Mouse (Mus musculus) heart, embryonic 13.5 days (tissue): ENCODE measurements around the gene Tns1. TPM values are rescaled to one million over a fixed set of nuclear protein-coding genes. Genes with fewer than 3 reads are reported as not detected.
A peak's percentile ranks its signal among the peaks of the same experiment; 100 is the strongest.

Source experiments
- ATAC-seq: fragments of 200-750 bp; cut with Nextera tagmentation; 2 replicates; pipeline ENCODE4 v1.8.0; 2017; ENCODE audit warnings: moderate TSS enrichment; ENCODE audit not compliant: insufficient number of reproducible peaks, low FRiP score, low TSS enrichment; ENCODE audit errors: extremely low read depth
- H3K27ac ChIP-seq: fragments of 300-500 bp; sonication (generic); replicated peaks from 2 replicates; pipeline ENCODE4 v1.5.1; 2015; ENCODE audit warnings: moderate library complexity, mild to moderate bottlenecking, inconsistent platforms
- H3K27me3 ChIP-seq: fragments of 300-500 bp; sonication (generic); replicated peaks from 2 replicates; pipeline ENCODE4 v1.6.1; 2015; ENCODE audit warnings: mild to moderate bottlenecking, inconsistent platforms
- H3K36me3 ChIP-seq: fragments of 300-500 bp; sonication (generic); 2 replicates; pipeline ENCODE4 v1.6.1; 2015; ENCODE audit warnings: mild to moderate bottlenecking, inconsistent platforms
- H3K4me1 ChIP-seq: fragments of 300-500 bp; sonication (generic); 2 replicates; pipeline ENCODE4 v1.6.1; 2015; ENCODE audit warnings: inconsistent platforms
- H3K4me2 ChIP-seq: fragments of 300-500 bp; sonication (generic); 2 replicates; pipeline ENCODE4 v1.6.1; 2015; ENCODE audit warnings: inconsistent platforms, mild to moderate bottlenecking, moderate library complexity
- H3K4me3 ChIP-seq: fragments of 300-500 bp; sonication (generic); 2 replicates; pipeline ENCODE4 v1.5.1; 2015; ENCODE audit warnings: moderate library complexity, mild to moderate bottlenecking, inconsistent platforms
- H3K9ac ChIP-seq: fragments of 300-500 bp; sonication (generic); 2 replicates; pipeline ENCODE4 v1.6.1; 2015; ENCODE audit warnings: inconsistent platforms, mild to moderate bottlenecking, moderate library complexity
- H3K9me3 ChIP-seq: fragments of 300-500 bp; sonication (generic); 2 replicates; pipeline ENCODE4 v1.6.1; 2016; ENCODE audit warnings: inconsistent platforms
- WGBS: fragments of 180-500 bp; shearing (Covaris S2); methylation state at CpG from one replicate; pipeline ENCODE4 v1.1.7; 2015; ENCODE audit warnings: mixed read lengths; 5-methylcytosine and 5-hydroxymethylcytosine counted together
- polyA plus RNA-seq: library from polyadenylated mRNA; unstranded; fragments of >200 nt; fragmentation: Nextera tagmentation; extraction: Ambion mirVana; gene quantifications from 2 replicates; pipeline ENCODE4 v1.2.1, GENCODE M21; 2015

Gene Tns1
- polyA plus RNA-seq, 1 experiment from 2014 or later = 105 TPM

DNA sequence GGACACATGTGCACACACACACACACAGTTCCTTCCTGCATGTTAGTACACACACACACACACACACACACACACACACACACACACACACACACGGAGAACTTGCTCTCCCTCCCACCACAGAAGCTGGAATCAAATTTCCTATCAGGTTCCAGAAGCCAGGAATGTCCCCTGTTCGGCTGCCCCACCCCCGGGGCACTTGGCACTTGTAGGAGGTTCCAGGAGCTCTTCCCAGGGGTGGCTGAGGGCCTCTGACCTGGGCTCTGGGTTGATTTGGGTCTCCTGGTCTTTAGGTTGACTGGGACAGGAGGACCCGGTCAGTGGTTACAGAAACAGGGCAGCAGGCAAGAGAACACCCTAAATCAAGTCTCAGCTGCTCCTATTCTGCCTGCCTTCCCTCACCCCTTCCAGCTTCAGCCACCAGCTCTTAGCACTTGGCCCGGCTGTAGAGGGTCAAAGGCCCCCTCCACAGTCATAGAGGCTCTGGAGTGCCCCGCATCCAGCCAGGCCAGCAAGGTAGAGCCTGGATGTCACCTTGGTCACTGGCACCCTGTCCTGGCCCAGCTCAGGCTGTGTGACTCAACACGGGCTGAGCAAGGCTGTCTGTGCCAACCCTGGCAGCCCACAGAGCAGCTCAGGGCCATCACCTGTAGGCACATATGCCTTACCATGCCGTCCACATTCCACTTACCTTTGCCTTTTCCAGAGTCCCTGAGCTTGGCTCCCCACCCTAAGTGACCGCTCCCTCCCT lies 55.0 kb downstream of the Tns1 start:
- 37% methylated on average over 9 of the region's 9 CpGs for WGBS
- ATAC-seq = peak; percentile 11; the same call in 1 of the 2 replicates
- peak overlapping the region; percentile 94 for H3K9ac ChIP-seq
- peak overlapping the region; percentile 71 for H3K4me3 ChIP-seq
- H3K36me3 ChIP-seq = peaks cover 8% of the 10 kb centered on the region
- peak overlapping the region; percentile 95 for H3K4me2 ChIP-seq
- H3K9me3 ChIP-seq = no peaks in the 10 kb centered on the region
- no peaks in the 10 kb centered on the region for H3K27me3 ChIP-seq
- H3K4me1 ChIP-seq = peaks cover 59% of the 10 kb centered on the region
- peak overlapping the region; percentile 88 for H3K27ac ChIP-seq

DNA sequence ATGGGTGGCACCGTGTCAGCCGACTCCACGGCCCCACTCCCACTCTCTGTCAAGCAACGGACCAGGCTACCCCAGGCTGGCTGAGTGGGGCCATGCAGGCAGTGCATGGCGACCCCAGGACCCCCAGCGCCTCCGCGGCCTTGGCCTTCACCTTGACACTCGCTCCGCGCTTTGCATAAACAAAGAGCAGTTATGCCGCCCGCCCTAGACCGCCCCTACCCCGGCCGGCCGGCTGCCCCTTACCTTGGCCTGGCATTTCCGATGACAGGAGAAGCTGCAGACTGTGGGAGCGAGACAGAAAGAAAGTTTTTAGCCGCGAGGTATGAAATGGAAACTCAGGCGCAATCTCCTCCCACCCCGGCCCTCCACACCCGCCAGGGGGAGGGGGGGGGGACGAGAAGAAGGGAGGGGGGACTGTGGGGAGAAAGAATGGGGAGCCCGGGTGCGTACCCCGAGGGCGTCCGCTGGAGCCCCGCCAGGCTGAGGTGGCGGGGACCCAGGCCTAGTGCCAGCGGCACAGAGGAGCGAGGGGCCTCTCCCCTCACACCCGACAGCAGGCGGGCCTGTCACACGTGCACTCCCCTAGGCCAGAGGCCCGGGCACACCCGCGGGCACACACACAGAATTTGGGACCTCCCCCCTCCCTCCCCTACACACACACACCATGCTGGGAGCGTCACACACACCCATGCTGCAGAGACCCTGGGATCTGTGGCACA lies 55.7 kb downstream of the Tns1 start:
- 1% methylated on average over 35 of the region's 41 CpGs for WGBS
- Histone ChIP-seq H3K27me3 (no peaks in the 10 kb centered on the region), H3K4me3 (peak overlapping the region; percentile 71), H3K36me3 (peaks cover 15% of the 10 kb centered on the region), H3K9me3 (no peaks in the 10 kb centered on the region), H3K4me1 (peaks cover 59% of the 10 kb centered on the region), H3K4me2 (peak overlapping the region; percentile 95), H3K27ac (peak overlapping the region; percentile 88), H3K9ac (peak overlapping the region; percentile 94)
- peak; percentile 44; the same call in 1 of the 2 replicates for ATAC-seq

DNA sequence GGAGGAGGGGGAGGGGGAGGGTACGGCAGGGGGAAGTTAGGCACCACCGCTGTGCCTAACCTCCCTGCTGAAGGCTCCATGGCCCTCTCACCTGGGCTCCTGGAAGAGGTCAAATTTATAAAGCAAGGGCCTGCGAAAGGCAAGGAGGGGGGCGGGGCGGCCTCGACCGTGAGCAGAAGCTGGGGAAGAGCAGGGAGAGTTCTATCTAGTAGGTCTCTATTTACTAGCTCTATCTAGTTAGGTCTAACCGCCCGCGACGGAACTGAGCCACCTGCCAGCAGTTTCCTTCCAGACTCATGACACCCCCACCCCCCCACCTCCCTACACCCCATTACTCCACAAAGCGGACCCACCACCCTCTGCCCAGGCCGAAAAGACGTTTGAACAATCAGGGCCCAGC lies 56.4 kb downstream of the Tns1 start:
- H3K9ac ChIP-seq = peak overlapping the region; percentile 94
- no peak for ATAC-seq
- H3K4me2 ChIP-seq = peak overlapping the region; percentile 95
- H3K27ac ChIP-seq = peak overlapping the region; percentile 88
- no peaks in the 10 kb centered on the region for H3K27me3 ChIP-seq
- 13% methylated on average over 14 of the region's 14 CpGs for WGBS
- no peaks in the 10 kb centered on the region for H3K9me3 ChIP-seq
- H3K4me3 ChIP-seq = peak overlapping the region; percentile 71
- H3K4me1 ChIP-seq = peaks cover 65% of the 10 kb centered on the region
- peaks cover 22% of the 10 kb centered on the region for H3K36me3 ChIP-seq

DNA sequence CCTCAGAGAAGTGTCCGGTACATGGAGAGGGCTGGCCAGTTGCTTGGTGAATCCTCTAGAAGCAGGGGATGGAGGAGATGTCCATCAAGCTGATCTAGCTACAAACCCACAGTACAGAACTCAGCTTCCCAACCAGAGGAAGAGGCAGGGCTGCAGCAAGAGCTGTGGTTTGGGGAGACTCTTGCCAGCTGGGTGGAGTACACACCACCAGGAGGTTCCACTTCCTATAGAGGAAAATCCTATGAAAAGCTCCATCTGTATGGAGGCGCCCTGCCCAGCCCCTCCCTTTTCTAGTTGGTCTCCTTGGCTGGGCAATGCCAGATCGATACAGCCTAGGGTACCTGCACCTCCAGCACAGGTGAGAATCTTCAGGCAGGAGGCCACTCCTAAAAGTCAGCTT lies 57.7 kb downstream of the Tns1 start:
- no peak overlapping the region for H3K4me3 ChIP-seq
- no peak for ATAC-seq
- peak overlapping the region; percentile 95; the same call in 1 of the 2 replicates for H3K4me2 ChIP-seq
- peaks cover 23% of the 10 kb centered on the region for H3K36me3 ChIP-seq
- H3K27me3 ChIP-seq = no peaks in the 10 kb centered on the region
- H3K4me1 ChIP-seq = peaks cover 70% of the 10 kb centered on the region
- no peaks in the 10 kb centered on the region for H3K9me3 ChIP-seq
- H3K9ac ChIP-seq = peak overlapping the region; percentile 94; the same call in 1 of the 2 replicates
- H3K27ac ChIP-seq = no peak overlapping the region
- WGBS = 75% methylated on average over 3 of the region's 3 CpGs

DNA sequence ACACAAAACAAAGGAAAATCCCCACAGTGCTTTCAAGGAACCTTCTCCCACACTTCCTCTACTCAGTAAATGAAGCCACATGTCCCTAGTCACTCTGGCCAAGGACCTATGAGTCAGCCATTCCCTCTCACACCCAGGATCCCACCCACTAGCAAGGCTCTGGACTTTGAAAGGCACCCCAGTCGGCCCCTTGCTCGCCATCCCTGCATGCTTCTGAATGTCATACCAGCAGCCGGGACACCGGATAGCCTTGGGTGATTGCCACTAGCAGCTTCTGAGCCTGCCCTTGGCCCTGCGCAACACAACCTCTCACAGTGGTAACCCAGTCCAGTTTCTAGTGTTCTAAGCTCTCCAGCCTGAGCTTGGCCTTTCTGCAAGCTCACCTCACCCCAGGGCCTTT lies 58.2 kb downstream of the Tns1 start:
- Histone ChIP-seq H3K36me3 (peaks cover 23% of the 10 kb centered on the region), H3K4me1 (peaks cover 67% of the 10 kb centered on the region), H3K27ac (peak overlapping the region; percentile 10; the same call in 1 of the 2 replicates), H3K4me3 (no peak overlapping the region), H3K9me3 (no peaks in the 10 kb centered on the region), H3K9ac (0 out of 2 replicates have a peak overlapping the region, but pooled peaks have one; percentile 21), H3K27me3 (no peaks in the 10 kb centered on the region), H3K4me2 (no peak overlapping the region)
- WGBS = 70% methylated on average over 5 of the region's 5 CpGs
- ATAC-seq = no peak

DNA sequence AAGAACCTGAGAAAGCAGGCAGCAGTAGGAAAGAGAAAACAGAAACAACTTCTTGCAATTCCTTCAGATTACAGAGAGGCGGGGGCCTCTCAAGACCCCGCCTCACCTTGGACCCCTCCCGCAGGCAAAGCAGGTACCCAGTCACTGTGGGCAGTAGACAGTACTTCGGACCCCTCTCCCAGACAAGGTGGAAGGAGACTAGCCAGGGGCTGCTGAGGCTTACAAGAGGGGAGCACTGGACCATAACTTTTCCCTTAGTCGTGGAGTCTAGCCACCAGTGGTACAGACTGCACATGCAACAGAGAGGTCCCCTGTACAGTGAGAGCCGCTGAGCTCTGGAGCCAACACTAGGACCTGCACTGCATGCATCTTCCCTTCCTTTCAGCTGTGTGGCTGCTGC lies 64.2 kb downstream of the Tns1 start:
- no peak for ATAC-seq
- Histone ChIP-seq H3K4me1 (peaks cover 67% of the 10 kb centered on the region), H3K4me3 (no peak overlapping the region), H3K27ac (peak overlapping the region; percentile 3; the same call in 1 of the 2 replicates), H3K9ac (peak overlapping the region; percentile 56; the same call in 1 of the 2 replicates), H3K36me3 (peaks cover 16% of the 10 kb centered on the region), H3K4me2 (no peak overlapping the region), H3K9me3 (no peaks in the 10 kb centered on the region), H3K27me3 (no peaks in the 10 kb centered on the region)
- WGBS = 65% methylated on average over 6 of the region's 6 CpGs

DNA sequence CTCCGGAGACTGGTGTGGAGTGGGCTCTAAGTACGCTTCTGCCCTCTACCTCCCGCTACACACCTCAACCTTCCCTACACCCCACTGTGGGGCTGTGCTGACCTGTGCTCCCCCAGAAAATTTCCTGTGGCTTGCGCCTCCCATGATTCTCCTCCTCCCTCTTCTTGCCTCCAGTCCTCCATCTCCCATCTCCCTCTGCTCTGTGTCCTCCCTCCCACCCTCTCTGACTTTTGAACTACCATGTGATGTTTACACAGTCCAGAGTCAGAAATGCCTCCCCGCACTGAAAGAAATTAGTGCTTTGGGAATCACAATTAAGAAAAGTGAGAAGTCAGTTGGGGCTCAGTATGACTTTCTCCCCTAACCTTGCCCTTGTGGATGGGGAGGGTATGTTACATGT lies 64.7 kb downstream of the Tns1 start:
- no peak for ATAC-seq
- peak overlapping the region; percentile 15; the same call in 1 of the 2 replicates for H3K27ac ChIP-seq
- peaks cover 15% of the 10 kb centered on the region for H3K36me3 ChIP-seq
- WGBS = 77% methylated on average over 5 of the region's 5 CpGs
- H3K4me1 ChIP-seq = peaks cover 70% of the 10 kb centered on the region
- H3K9ac ChIP-seq = peak overlapping the region; percentile 56; the same call in 1 of the 2 replicates
- no peaks in the 10 kb centered on the region for H3K27me3 ChIP-seq
- H3K4me2 ChIP-seq = no peak overlapping the region
- H3K4me3 ChIP-seq = no peak overlapping the region
- no peaks in the 10 kb centered on the region for H3K9me3 ChIP-seq

DNA sequence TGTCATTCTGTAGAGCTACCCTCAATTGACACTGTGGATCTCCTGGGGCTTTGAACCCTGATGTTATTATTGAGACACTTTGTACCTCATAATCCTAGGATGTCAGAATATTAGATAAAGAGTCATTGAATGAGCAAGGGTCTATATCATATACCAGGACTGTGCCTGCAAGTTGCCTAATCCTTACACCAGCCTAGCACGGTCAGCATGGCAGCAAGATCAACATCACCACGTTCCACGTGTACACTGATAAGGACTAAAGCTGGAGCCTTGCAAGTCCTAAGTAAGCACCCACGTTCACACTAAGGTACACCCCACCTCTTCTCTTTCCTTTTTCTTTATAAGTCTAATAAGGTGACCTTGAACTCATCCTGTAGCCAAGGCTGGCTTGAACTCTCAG lies 65.5 kb downstream of the Tns1 start:
- H3K27ac ChIP-seq = peak overlapping the region; percentile 15; the same call in 1 of the 2 replicates
- H3K9ac ChIP-seq = no peak overlapping the region
- no peak overlapping the region for H3K4me2 ChIP-seq
- H3K27me3 ChIP-seq = no peaks in the 10 kb centered on the region
- H3K36me3 ChIP-seq = peaks cover 10% of the 10 kb centered on the region
- no peak overlapping the region for H3K4me3 ChIP-seq
- H3K9me3 ChIP-seq = no peaks in the 10 kb centered on the region
- H3K4me1 ChIP-seq = peaks cover 77% of the 10 kb centered on the region
- WGBS = 47% methylated on average over 4 of the region's 4 CpGs
- no peak for ATAC-seq

DNA sequence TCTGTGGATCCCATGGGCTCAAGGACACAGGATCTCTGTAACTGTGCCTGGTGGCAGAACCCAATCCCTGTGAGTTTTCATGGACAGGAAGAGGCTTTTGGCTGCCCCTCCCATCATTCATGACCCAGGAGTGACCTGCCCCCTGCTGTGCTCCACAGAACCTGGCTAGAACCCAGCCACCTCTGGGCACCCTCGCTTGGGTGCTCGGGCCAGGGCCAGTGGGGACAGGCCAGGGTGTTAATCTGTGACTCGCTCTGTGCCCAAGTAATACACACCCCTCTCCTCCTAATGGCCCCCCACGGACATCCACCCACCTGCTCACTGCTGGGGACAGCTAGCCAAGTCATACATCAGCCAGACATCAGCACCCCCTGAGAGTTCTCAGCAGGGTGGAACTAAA lies 65.9 kb downstream of the Tns1 start:
- 77% methylated on average over 4 of the region's 4 CpGs for WGBS
- no peak overlapping the region for H3K27ac ChIP-seq
- peaks cover 77% of the 10 kb centered on the region for H3K4me1 ChIP-seq

DNA sequence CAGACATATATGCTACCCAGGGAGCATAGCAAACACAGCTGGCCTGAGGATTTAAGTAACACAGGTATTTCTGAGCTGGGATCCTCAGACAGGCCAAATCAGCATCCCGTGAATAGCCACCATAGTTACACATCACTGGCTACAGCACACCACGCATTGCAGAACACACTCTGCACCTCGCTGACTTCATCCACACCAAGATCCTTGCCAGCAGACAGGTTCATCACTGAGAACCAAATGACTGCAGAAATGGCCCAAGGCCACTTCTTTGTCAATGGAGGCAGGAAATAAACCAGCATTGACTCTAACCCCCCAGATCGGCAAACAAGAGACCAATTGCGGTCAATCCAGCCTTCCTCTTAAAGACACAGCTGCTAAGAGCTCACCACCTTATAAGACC lies 66.7 kb downstream of the Tns1 start:
- no peak for ATAC-seq
- H3K27me3 ChIP-seq = no peaks in the 10 kb centered on the region
- no peak overlapping the region for H3K4me2 ChIP-seq
- no peaks in the 10 kb centered on the region for H3K9me3 ChIP-seq
- WGBS = 81% methylated on average over 5 of the region's 5 CpGs
- H3K36me3 ChIP-seq = no peaks in the 10 kb centered on the region
- no peak overlapping the region for H3K27ac ChIP-seq
- H3K9ac ChIP-seq = no peak overlapping the region
- peaks cover 77% of the 10 kb centered on the region for H3K4me1 ChIP-seq
- H3K4me3 ChIP-seq = no peak overlapping the region

More for the DNA sequence above, 65.9 kb downstream of the Tns1 start:
- Histone ChIP-seq H3K9ac (no peak overlapping the region), H3K27me3 (no peaks in the 10 kb centered on the region), H3K9me3 (no peaks in the 10 kb centered on the region), H3K4me2 (no peak overlapping the region), H3K36me3 (peaks cover 5% of the 10 kb centered on the region), H3K4me3 (no peak overlapping the region)
- no peak for ATAC-seq

DNA sequence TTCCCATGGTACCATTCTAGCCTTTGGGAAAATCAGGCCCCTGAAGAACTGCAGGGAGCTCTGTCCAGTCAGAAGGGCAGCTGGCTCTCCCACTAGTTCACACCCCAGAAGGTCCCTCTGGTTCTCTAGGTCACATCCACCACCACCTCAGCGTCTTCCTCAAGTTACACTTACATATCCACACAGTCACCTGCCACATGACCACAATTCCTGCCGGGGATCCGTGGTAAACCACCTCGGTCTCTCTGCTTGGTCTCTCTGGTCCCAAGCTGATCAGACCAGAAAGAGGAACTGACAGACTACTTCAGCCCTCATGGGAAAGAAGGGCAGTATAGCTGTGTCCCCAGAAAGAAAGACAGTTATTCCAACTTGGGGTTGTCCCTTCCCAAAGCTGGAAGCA lies 68.7 kb downstream of the Tns1 start:
- no peaks in the 10 kb centered on the region for H3K36me3 ChIP-seq
- H3K27me3 ChIP-seq = no peaks in the 10 kb centered on the region
- H3K4me2 ChIP-seq = no peak overlapping the region
- peaks cover 95% of the 10 kb centered on the region for H3K4me1 ChIP-seq
- peak overlapping the region; percentile 97 for H3K27ac ChIP-seq
- no peaks in the 10 kb centered on the region for H3K9me3 ChIP-seq
- no peak overlapping the region for H3K4me3 ChIP-seq
- ATAC-seq = no peak
- H3K9ac ChIP-seq = peak overlapping the region; percentile 12; the same call in 1 of the 2 replicates
- WGBS = 69% methylated on average over 4 of the region's 4 CpGs
